Mouse (Mus musculus): Measurements from ENCODE around the gene Dok4.
A peak's percentile ranks its signal among the peaks of the same experiment; 100 is the strongest.
"Not testable (repeated sequence)": the region's sequence is repeated elsewhere in the genome, so short reads cannot be mapped to it uniquely, and the experiment has no call there.

Dok4 gene

DNA sequence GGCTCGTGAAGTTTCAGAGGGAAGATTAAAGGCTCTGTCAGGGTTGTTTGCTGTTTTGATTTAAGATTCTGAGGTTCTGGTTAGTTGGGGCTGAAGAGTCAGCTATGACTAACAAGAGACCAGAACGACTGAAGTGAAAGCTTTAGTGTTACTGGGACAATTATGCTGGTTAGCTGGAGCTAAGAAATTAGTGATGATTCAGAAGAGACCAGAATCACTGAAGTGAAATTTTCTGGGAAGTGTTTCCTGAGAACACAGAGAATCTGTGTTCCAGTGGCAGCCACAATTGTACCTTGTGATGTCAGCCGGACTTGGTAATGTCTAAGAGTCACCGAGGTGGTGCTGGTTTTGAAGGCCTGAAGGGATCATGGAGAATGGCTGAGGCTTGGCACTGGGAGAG, 4.6 kb upstream of the Dok4 start:
- DNase-seq (ENCODE audit: low read depth, low spot score), result no peak

- DNase-seq (ENCODE audit: low read depth, low spot score), result no peak
Measured at GRCm38 (mm10) chr8:94876820-94877219, 690 bp upstream of the Dok4 start.

GRCm38 (mm10) chr8:94875871-94876150, 319 bp downstream of the Dok4 start:
- no peak for DNase-seq (ENCODE audit: low read depth, low spot score)

GRCm38 (mm10) chr8:94875096-94875870, 847 bp downstream of the Dok4 start:
- no peak for DNase-seq (ENCODE audit: low read depth, low spot score)

- DNase-seq (ENCODE audit: low read depth, low spot score), result no peak
Measured at GRCm38 (mm10) chr8:94874358-94874757, 1.8 kb downstream of the Dok4 start.

DNA sequence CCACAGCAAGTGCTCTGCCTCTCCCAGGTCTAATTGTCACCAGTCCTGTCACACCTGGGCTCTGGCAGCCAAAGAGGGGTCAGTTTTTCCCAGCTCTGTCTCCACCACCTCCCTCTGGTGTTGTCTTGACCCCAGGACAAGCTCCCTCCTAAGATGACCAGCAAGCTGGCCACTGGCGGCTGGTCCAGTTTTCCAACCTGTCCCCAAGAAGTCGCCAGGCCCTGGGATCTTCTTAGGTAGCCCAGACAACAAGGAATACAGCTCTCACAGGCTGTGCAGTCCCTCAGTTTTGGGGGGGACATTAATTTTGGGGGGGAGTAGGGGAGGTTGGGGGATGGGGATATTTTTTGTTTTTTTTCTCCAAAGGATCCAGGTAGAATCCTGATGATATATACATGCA, 3.6 kb downstream of the Dok4 start:
- DNase-seq (ENCODE audit: low read depth, low spot score), result no peak

DNA sequence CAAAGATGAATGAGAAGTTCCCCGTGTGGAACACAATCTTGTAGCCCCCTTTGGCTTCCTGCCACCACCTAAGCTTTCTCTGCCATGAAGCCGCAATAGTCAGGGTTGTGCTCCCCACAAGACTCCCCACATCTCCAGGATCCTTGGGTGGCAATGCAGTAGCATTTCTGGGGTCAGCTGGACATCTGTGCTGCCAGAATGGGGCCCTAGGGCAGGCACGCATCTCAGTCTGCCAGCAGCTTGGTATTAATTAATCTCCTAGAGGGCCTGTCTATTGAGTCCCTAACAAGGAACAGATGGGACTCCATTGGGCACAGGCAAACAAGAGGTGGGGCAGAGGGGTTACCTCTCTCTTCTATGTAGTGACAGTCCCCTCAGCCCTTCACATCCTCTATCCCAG, 4.0 kb downstream of the Dok4 start:
- DNase-seq (ENCODE audit: low read depth, low spot score), result no peak

DNA sequence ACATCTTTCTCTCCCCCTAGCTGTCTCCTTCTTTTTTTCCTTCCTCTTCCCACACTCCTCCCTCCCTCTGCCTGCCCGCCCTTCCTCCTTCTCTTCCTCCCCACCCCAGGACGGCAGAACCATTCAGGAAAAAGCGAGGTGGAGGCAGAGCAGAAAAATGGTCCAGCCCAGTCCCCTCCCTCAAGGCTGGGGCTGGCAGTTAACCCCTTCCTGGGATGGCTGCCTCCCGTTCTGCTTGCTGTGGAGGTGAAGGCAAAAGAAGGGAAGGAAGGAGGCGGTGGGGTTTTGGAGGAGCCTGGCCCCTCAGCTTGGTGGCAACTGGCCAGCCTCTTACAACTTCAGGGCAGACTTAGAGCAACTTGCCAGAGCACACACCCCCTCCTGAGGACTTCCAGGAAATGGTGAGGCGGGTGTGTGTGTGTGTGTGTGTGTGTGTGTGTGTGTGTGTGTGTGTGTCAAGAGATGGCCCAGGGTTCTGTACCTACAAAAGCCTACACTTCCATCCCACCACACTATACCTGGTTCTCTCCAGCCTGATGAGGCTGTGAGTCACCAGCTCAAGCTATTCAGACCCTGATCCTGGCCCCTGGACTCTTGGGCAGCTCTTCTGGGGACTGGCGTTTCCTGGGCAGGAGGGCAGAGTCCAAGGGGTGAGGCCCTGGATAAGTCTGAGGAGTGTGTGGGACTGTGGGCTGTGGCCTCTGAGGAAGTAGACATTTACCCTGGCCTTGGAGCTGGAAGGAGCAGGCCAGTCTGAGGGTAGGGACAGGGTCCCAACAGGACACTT, 4.8 kb downstream of the Dok4 start:
- peak; percentile 56 for DNase-seq (ENCODE audit: low read depth, low spot score)

GRCm38 (mm10) chr8:94870474-94871107, 5.5 kb downstream of the Dok4 start:
- no peak for DNase-seq (ENCODE audit: low read depth, low spot score)

DNA sequence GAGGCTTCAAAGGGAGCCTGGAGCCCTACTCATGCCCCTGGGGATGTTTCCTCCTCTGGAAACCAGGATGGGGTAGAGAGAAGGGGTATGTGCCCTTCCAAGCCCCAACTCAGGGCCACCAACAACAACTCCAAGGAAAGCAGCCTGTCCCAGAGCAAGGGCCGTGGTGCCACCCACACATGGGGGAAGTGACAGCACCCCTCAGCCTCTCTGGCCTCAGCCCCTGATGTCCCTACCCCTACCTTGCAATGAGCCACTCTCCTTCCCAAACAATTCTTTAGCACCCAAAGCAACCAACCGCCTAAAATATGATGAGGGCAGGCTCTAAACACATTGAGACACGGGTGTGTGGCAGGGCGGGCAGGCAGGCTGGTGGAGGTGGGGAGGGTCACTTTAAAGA, 6.1 kb downstream of the Dok4 start:
- DNase-seq (ENCODE audit: low read depth, low spot score), result no peak

- no peak for DNase-seq (ENCODE audit: low read depth, low spot score)
Measured at GRCm38 (mm10) chr8:94869146-94869545, 7.0 kb downstream of the Dok4 start.

DNA sequence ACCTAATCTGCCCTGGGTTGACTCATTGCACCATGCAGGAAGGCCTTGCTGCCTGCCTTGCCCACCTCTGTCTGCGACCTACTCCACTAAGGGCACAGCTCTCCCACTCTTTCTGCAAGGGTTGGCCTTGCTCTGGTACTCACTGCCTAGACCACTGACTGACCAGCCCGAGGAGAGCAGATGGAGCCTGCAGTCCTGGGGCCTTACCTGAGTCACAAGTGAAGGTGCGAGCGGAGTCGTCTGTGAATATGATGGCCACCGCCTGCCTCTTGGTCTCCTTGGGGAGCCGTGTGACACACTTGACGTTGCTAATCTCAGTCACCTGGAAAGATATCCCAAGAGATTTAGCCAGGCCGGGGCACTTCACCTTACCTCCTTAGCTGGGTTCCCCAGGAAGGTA, 9.2 kb downstream of the Dok4 start:
- DNase-seq (ENCODE audit: low read depth, low spot score), result no peak

- DNase-seq (ENCODE audit: low read depth, low spot score), result no peak
Measured at GRCm38 (mm10) chr8:94865292-94865691, 10.8 kb downstream of the Dok4 start.

DNA sequence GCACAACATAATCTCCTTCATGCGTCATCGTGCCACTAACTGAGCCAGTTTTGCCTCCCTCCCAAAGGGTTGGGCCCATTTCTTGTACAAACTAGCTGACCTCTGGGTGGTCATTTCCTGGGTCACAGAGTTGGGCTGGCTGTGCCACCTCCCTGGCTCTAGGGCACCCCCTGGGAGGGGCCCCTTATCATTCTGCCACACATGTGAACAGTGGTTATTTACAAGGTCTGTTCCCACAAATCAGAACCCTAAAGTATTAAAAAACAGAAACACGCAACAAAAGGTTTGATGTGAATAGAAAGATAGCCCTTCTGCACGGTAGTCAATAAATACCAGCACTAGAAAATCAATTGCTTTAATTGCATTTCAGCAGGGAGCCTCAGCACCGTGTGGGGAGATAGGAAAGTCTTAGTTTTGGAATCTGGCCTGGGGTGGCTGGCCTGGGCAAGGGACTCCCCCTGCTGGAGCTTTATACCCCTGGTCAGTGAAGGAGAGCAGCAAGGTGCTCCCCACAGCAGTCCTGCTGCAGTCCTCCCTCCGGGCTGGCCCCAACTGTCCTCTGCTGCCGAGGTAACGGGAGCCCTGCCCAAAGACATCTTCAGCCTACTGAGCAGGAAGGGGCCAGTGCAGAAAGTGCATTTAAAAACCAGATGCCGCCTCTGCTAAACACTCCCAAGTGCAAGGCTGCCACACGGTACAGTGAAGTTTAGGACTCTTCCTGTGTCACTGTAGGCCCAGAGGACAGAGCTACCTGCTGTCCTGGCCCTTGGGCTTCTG, 12.0 kb downstream of the Dok4 start:
- DNase-seq (ENCODE audit: low read depth, low spot score), result no peak

DNA sequence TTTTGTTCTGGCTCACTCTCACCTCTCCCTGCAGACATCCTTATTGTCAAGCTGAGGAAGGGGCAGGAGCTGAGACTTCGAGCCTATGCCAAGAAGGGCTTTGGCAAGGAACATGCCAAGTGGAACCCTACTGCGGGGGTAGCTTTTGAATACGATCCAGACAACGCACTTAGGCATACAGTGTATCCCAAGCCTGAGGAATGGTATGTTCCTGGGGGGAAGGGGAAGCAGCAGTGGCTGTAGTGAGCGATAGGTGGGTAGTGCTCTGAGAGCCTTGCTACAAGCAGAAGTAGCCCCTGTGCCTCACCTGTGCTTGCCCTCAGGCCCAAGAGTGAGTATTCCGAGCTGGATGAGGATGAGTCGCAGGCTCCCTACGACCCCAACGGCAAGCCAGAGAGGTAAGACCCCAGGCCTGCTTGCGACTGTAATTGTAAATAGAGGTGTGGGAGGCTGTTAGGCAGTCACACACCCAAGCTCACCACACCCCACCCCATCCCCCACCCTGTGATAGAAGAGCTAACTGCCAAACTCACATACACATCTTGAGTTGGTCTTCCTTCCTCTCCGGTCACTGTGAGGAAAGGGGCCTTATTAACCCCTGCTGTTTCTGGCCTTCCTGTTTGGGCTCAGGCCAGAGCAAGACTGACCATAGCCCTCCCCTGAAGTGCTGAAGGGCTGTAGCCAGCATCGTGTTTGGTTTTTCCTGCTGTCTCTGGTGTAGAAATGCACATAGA, 13.5 kb downstream of the Dok4 start:
- DNase-seq (ENCODE audit: low read depth, low spot score), result no peak

DNA sequence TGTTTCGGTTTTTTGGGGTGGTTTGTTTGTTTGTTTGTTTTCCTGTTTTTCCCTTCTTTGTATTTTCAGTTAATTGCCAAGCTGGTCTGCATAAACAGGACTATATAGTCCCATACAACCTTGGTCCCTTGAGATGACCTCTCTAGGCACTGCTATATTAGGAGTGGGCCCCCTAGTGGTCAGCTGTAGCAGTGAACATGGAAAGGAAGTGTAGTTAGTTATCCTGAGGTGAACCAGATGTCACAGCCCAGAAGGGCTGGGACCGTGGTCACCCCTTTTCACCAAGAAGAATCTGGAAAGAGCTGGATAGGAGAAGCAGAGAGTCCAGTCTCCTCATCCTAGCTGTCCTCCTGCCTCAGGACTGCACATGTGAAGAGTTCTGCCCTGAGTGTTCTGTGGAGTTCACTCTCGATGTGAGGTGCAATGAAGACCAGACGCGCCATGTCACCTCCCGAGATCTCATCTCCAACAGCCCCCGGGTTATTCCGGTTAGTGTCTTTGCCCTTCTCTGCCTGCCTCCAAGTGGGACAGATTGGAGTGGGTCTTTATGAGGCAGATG, 14.7 kb downstream of the Dok4 start:
- DNase-seq (ENCODE audit: low read depth, low spot score), result no peak

DNA sequence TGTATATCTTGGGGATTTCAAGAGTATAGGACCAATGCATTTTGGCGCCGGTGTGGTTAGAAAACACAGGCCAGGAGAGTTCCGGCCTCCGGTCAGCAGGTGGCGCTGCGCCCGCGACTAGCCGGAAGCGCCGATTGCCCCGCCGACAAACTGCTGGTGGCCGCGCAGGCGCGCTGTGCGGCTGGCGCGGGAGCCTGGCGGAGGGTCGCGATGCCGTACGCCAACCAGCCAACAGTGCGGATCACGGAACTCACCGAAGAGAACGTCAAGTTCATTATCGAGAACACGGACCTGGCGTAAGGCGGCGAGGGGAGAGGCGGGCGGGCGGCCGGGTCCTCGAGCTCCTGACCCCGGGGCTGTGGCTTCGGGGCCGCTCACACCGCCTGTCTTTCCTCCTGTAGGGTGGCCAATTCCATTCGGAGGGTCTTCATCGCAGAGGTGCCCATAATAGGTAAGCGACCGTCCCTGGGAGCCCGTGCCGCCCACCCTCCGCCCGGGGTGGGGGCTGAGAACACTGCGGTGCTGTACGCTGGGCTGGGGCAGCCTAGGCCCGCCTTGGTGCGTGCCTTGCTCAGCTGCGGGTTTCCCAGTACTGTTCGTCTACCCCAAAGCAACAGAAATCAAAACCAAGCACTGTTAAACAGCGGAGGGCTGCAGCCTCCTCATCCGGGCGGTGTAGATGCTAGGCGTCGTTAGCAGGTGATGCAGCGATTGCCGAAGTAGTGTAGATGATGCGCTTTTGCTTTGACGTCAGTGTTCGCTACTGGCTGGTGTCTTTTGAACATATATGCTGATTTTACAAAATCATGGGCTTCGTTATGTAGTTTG, 18.6 kb downstream of the Dok4 start, which contains the start of gene Polr2c:
Polr2c (plus strand) TSS at position 105 of the 828 bp plus-strand sequence.
- peak; percentile 78 for DNase-seq (ENCODE audit: low read depth, low spot score)

- no peak for DNase-seq (ENCODE audit: low read depth, low spot score)
Measured at GRCm38 (mm10) chr8:94857011-94857345, 19.2 kb downstream of the Dok4 start.

GRCm38 (mm10) chr8:94854761-94855160, 21.4 kb downstream of the Dok4 start:
- not testable (repeated sequence) for DNase-seq (ENCODE audit: low read depth, low spot score)

- no peak for DNase-seq (ENCODE audit: low read depth, low spot score)
Measured at GRCm38 (mm10) chr8:94850049-94850448, 26.1 kb downstream of the Dok4 start.

All from embryo, embryonic 11.5 days (tissue).